Mouse (Mus musculus): ENCODE data around the gene Gprin2. TPM values are rescaled to one million over a fixed set of nuclear protein-coding genes. Genes with fewer than 3 reads are reported as not detected.

Gprin2 gene
- polyA plus RNA-seq, 1 experiment, result 0.01 TPM

- H3K4me3 ChIP-seq, result no peak overlapping the region
- no peaks in the 10 kb centered on the region for H3K79me2 ChIP-seq (ENCODE audit: control insufficient read depth, insufficient read depth)
- H3K4me2 ChIP-seq (ENCODE audit: low read depth), result no peak overlapping the region
- peaks cover 7% of the 10 kb centered on the region for H3K27me3 ChIP-seq (ENCODE audit: control insufficient read depth, insufficient read depth, insufficient read length)
- no peak overlapping the region for H3ac ChIP-seq (ENCODE audit: control insufficient read depth, insufficient read length)
- TF ChIP-seq E2F4 (IDR thresholded peaks at IDR 0.05; ENCODE audit: insufficient read depth), result no peak
- no peak for TF ChIP-seq USF1 (IDR thresholded peaks at IDR 0.05; ENCODE audit: low read depth)
- TF ChIP-seq REST (IDR thresholded peaks at IDR 0.05; ENCODE audit: insufficient read depth, insufficient read length), result no peak
- TF ChIP-seq MAX (IDR thresholded peaks at IDR 0.05; ENCODE audit: low read depth), result no peak
- no peak for TF ChIP-seq TCF12 (IDR thresholded peaks at IDR 0.05; ENCODE audit: insufficient read depth, poor library complexity, severe bottlenecking)
- TF ChIP-seq TCF3 (IDR thresholded peaks at IDR 0.05; ENCODE audit: insufficient read length, low read depth), result no peak
- TF ChIP-seq POLR2AphosphoS2 (IDR thresholded peaks at IDR 0.05; ENCODE audit: insufficient read length, low read depth), result no peak
- TF ChIP-seq SRF (IDR thresholded peaks at IDR 0.05; ENCODE audit: control insufficient read depth, insufficient read length, low read depth), result no peak
- TF ChIP-seq CEBPB (IDR thresholded peaks at IDR 0.05; ENCODE audit: insufficient read depth, poor library complexity, severe bottlenecking), result no peak
- TF ChIP-seq MYOD1 (IDR thresholded peaks at IDR 0.05; ENCODE audit: control insufficient read depth in 1 of 3, insufficient read length in 2 of 3, low read depth in 2 of 3), result no peak
- TF ChIP-seq MYOG (IDR thresholded peaks at IDR 0.05; ENCODE audit: control insufficient read depth in 1 of 3, insufficient read depth in 1 of 3, insufficient read length in 2 of 3, low read depth in 2 of 3), result no peak
- H3K36me3 ChIP-seq (ENCODE audit: control insufficient read depth, insufficient read depth), result no peaks in the 10 kb centered on the region
Observed at GRCm38 (mm10) chr14:34226566-34226965, 25.1 kb upstream of the Gprin2 start.

- Histone ChIP-seq H3K27me3 (ENCODE audit: control insufficient read depth, insufficient read depth, insufficient read length) (peaks cover 13% of the 10 kb centered on the region), H3ac (ENCODE audit: control insufficient read depth, insufficient read length) (no peak overlapping the region), H3K79me2 (ENCODE audit: control insufficient read depth, insufficient read depth) (no peaks in the 10 kb centered on the region), H3K4me3 (no peak overlapping the region), H3K4me2 (ENCODE audit: low read depth) (no peak overlapping the region), H3K36me3 (ENCODE audit: control insufficient read depth, insufficient read depth) (no peaks in the 10 kb centered on the region)
- no peak for TF ChIP-seq TCF3 (IDR thresholded peaks at IDR 0.05; ENCODE audit: insufficient read length, low read depth)
Observed at GRCm38 (mm10) chr14:34225986-34226385, 24.5 kb upstream of the Gprin2 start.

- H3K79me2 ChIP-seq (ENCODE audit: control insufficient read depth, insufficient read depth), result no peaks in the 10 kb centered on the region
- no peak for TF ChIP-seq REST (IDR thresholded peaks at IDR 0.05; ENCODE audit: insufficient read depth, insufficient read length)
- TF ChIP-seq MYOG (IDR thresholded peaks at IDR 0.05; ENCODE audit: control insufficient read depth in 1 of 3, insufficient read depth in 1 of 3, insufficient read length in 2 of 3, low read depth in 2 of 3), result no peak
- no peak for TF ChIP-seq E2F4 (IDR thresholded peaks at IDR 0.05; ENCODE audit: insufficient read depth)
- TF ChIP-seq CEBPB (IDR thresholded peaks at IDR 0.05; ENCODE audit: insufficient read depth, poor library complexity, severe bottlenecking), result no peak
- TF ChIP-seq SRF (IDR thresholded peaks at IDR 0.05; ENCODE audit: control insufficient read depth, insufficient read length, low read depth), result no peak
- no peak for TF ChIP-seq TCF3 (IDR thresholded peaks at IDR 0.05; ENCODE audit: insufficient read length, low read depth)
- TF ChIP-seq USF1 (IDR thresholded peaks at IDR 0.05; ENCODE audit: low read depth), result no peak
- no peak for TF ChIP-seq MYOD1 (IDR thresholded peaks at IDR 0.05; ENCODE audit: control insufficient read depth in 1 of 3, insufficient read length in 2 of 3, low read depth in 2 of 3)
- no peak for TF ChIP-seq POLR2AphosphoS2 (IDR thresholded peaks at IDR 0.05; ENCODE audit: insufficient read length, low read depth)
- TF ChIP-seq MAX (IDR thresholded peaks at IDR 0.05; ENCODE audit: low read depth), result no peak
- TF ChIP-seq POLR2A (IDR thresholded peaks at IDR 0.05; ENCODE audit: insufficient read length, low read depth), result no peak
- no peak for TF ChIP-seq TCF12 (IDR thresholded peaks at IDR 0.05; ENCODE audit: insufficient read depth, poor library complexity, severe bottlenecking)
- H3K4me3 ChIP-seq, result no peak overlapping the region
- H3ac ChIP-seq (ENCODE audit: control insufficient read depth, insufficient read length), result no peak overlapping the region
- peaks cover 34% of the 10 kb centered on the region for H3K27me3 ChIP-seq (ENCODE audit: control insufficient read depth, insufficient read depth, insufficient read length)
- H3K36me3 ChIP-seq (ENCODE audit: control insufficient read depth, insufficient read depth), result no peaks in the 10 kb centered on the region
- no peak overlapping the region for H3K4me2 ChIP-seq (ENCODE audit: low read depth)
Observed at GRCm38 (mm10) chr14:34223362-34223898, 22.0 kb upstream of the Gprin2 start.

GRCm38 (mm10) chr14:34221416-34222077, 20.1 kb upstream of the Gprin2 start:
- H3K79me2 ChIP-seq (ENCODE audit: control insufficient read depth, insufficient read depth), result no peaks in the 10 kb centered on the region
- H3K4me3 ChIP-seq, result no peak overlapping the region
- no peak overlapping the region for H3K4me2 ChIP-seq (ENCODE audit: low read depth)
- TF ChIP-seq TCF12 (IDR thresholded peaks at IDR 0.05; ENCODE audit: insufficient read depth, poor library complexity, severe bottlenecking) (no peak), SRF (IDR thresholded peaks at IDR 0.05; ENCODE audit: control insufficient read depth, insufficient read length, low read depth) (no peak), REST (IDR thresholded peaks at IDR 0.05; ENCODE audit: insufficient read depth, insufficient read length) (no peak), MAX (IDR thresholded peaks at IDR 0.05; ENCODE audit: low read depth) (no peak), MYOG (IDR thresholded peaks at IDR 0.05; ENCODE audit: control insufficient read depth in 1 of 3, insufficient read depth in 1 of 3, insufficient read length in 2 of 3, low read depth in 2 of 3) (no peak), CEBPB (IDR thresholded peaks at IDR 0.05; ENCODE audit: insufficient read depth, poor library complexity, severe bottlenecking) (no peak), E2F4 (IDR thresholded peaks at IDR 0.05; ENCODE audit: insufficient read depth) (no peak), TCF3 (IDR thresholded peaks at IDR 0.05; ENCODE audit: insufficient read length, low read depth) (no peak), MYOD1 (IDR thresholded peaks at IDR 0.05; ENCODE audit: control insufficient read depth in 1 of 3, insufficient read length in 2 of 3, low read depth in 2 of 3) (no peak), USF1 (IDR thresholded peaks at IDR 0.05; ENCODE audit: low read depth) (no peak), POLR2A (IDR thresholded peaks at IDR 0.05; ENCODE audit: insufficient read length, low read depth) (no peak)
- H3ac ChIP-seq (ENCODE audit: control insufficient read depth, insufficient read length), result no peak overlapping the region
- peaks cover 40% of the 10 kb centered on the region for H3K27me3 ChIP-seq (ENCODE audit: control insufficient read depth, insufficient read depth, insufficient read length)
- H3K36me3 ChIP-seq (ENCODE audit: control insufficient read depth, insufficient read depth), result no peaks in the 10 kb centered on the region

- no peak overlapping the region for H3ac ChIP-seq (ENCODE audit: control insufficient read depth, insufficient read length)
- no peak overlapping the region for H3K4me3 ChIP-seq
- TF ChIP-seq CEBPB (IDR thresholded peaks at IDR 0.05; ENCODE audit: insufficient read depth, poor library complexity, severe bottlenecking), result no peak
- no peak for TF ChIP-seq USF1 (IDR thresholded peaks at IDR 0.05; ENCODE audit: low read depth)
- no peak for TF ChIP-seq TCF12 (IDR thresholded peaks at IDR 0.05; ENCODE audit: insufficient read depth, poor library complexity, severe bottlenecking)
- no peak for TF ChIP-seq POLR2AphosphoS2 (IDR thresholded peaks at IDR 0.05; ENCODE audit: insufficient read length, low read depth)
- no peak for TF ChIP-seq REST (IDR thresholded peaks at IDR 0.05; ENCODE audit: insufficient read depth, insufficient read length)
- TF ChIP-seq E2F4 (IDR thresholded peaks at IDR 0.05; ENCODE audit: insufficient read depth), result no peak
- no peak for TF ChIP-seq SRF (IDR thresholded peaks at IDR 0.05; ENCODE audit: control insufficient read depth, insufficient read length, low read depth)
- H3K27me3 ChIP-seq (ENCODE audit: control insufficient read depth, insufficient read depth, insufficient read length), result peaks cover 40% of the 10 kb centered on the region
- no peak overlapping the region for H3K4me2 ChIP-seq (ENCODE audit: low read depth)
- no peaks in the 10 kb centered on the region for H3K79me2 ChIP-seq (ENCODE audit: control insufficient read depth, insufficient read depth)
- no peaks in the 10 kb centered on the region for H3K36me3 ChIP-seq (ENCODE audit: control insufficient read depth, insufficient read depth)
Observed at GRCm38 (mm10) chr14:34220426-34220825, 19.0 kb upstream of the Gprin2 start.

Measured in myocyte (in vitro differentiated cells).